Mouse (Mus musculus): ENCODE measurements around the gene Dennd1a.

DNA sequence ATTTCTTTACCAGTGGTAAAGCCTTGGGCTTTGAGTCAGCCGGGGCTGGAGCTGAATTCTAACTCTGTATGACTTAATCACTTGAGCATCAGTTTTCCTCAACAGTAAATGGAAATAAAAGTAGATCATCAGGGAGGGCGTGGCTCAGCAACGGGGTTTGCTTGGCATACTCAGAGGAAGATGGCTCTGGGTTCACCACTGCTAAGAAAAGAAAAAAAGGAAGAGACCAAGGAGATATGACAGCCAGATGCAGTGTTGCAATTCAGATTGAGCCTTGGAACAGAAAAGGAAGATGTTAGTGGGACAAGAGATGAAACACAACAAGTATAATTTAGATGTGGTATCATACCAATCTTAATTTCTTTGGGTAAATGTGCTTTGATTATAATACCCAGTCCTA lies 26.2 kb upstream of the Dennd1a start:
- TF ChIP-seq CTCF (conservative IDR thresholded peaks at IDR 0.05; ENCODE audit: low read length) (no peak), POU5F1 (IDR thresholded peaks at IDR 0.05; ENCODE audit: borderline replicate concordance, low read length) (no peak), NANOG (IDR thresholded peaks at IDR 0.05; ENCODE audit: borderline replicate concordance, low read length) (no peak)
